Mouse (Mus musculus) cerebellum, adult 11 months (tissue): Measurements from ENCODE around the gene Pcyt1a.

Source experiments
- DNase-seq: peaks from one replicate; pipeline ENCODE4 v3.0.0; 2022

The Pcyt1a gene

DNA sequence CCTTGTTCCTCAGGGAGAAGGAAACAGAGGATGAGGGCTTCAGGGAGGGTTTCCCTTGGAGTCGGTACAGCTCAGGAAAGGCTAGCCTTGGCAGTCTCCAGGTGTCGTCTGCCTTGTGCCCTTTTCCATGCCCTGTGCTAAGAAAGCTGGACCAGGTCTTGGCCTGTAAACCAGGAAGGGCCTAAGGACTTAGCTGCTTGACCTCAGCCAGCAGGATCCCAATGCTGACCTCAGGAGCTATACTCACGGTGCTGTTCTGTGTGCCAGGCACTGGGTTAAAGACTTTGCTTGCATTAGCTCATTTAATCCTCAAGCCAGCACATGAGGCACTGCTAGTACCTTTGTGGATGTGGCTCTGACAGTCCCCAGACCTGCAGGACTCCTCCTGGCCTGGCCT is 80.6 kb downstream of the Pcyt1a start:
- no peak for DNase-seq

DNA sequence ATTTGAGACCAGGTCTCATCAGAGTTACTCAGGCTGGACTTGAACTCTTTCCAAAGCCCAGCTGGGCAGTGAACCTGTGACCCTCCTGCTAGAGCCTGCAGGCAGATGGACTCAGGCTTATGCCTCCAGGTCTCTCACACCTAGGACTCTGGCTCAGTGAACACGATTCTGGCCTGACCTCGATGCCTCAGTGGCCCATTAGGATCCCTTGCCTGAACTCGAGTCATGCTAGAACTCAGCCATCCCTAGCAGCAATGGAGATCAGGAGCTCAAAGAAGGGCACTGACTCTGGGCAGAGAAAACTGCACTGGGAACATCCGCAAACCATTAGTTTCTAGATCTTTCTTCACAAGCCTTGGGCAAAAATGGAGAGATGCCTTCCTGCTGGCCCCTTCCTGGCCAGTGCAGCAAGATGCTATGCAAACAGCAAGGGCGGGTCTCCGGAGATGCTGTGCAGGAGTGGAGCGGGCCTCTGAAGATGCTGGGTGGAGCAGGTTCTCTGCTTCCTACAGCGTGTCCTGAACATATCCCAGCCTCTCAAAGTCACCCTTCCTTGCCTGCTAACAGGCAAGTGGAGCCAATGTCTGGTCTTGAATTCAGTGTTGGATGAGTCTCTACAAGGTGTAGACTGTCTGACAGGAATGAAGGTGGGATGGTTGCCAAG is 81.2 kb downstream of the Pcyt1a start:
- no peak for DNase-seq

- DNase-seq = no peak
Observed at GRCm38 (mm10) chr16:32512921-32513320, 82.2 kb downstream of the Pcyt1a start.

DNA sequence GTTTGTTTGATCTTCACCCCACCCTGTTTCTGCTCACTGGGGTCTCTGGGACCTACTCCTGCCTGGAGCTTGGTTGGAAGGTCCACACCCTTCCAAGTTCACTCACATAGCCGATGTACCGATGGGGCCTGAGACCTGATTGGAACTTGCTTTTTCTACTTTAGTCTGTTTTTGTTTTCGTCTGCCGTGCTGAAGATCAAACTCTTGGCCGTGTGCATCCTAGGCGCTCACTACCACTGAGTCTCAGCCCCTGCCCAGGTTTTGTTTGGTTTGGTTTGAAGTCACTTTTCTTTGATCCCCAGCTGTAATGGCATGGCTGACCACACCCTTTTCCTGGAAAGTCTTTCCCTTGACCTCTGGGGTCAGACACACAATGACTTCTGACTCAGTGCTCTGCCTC is 82.7 kb downstream of the Pcyt1a start:
- no peak for DNase-seq

- DNase-seq = no peak
Observed at GRCm38 (mm10) chr16:32513948-32514347, 83.2 kb downstream of the Pcyt1a start.

GRCm38 (mm10) chr16:32516006-32516962 is 85.6 kb downstream of the Pcyt1a start:
- DNase-seq = no peak

GRCm38 (mm10) chr16:32517785-32518481 is 87.2 kb downstream of the Pcyt1a start:
- no peak for DNase-seq

- DNase-seq = no peak
Observed at GRCm38 (mm10) chr16:32519656-32520371, 89.1 kb downstream of the Pcyt1a start.

DNA sequence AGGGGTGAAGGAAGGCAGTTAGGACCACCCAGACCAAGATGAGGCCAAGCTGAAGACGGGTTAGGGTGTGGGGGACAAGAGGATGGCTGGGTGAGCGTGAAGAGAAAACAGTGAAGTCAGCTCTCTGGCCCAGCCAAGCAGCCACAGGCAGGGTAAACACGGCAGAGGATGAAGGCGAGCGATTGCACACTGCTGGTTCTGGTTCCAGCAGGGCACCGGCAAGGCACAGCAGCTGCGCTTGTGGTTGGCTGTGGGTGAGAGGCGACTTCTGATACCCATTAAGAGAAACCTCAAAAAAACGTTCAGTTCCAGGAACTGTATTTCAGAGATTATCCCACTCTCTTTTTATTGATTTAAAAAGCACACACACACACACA is 89.6 kb downstream of the Pcyt1a start:
- DNase-seq = no peak

DNA sequence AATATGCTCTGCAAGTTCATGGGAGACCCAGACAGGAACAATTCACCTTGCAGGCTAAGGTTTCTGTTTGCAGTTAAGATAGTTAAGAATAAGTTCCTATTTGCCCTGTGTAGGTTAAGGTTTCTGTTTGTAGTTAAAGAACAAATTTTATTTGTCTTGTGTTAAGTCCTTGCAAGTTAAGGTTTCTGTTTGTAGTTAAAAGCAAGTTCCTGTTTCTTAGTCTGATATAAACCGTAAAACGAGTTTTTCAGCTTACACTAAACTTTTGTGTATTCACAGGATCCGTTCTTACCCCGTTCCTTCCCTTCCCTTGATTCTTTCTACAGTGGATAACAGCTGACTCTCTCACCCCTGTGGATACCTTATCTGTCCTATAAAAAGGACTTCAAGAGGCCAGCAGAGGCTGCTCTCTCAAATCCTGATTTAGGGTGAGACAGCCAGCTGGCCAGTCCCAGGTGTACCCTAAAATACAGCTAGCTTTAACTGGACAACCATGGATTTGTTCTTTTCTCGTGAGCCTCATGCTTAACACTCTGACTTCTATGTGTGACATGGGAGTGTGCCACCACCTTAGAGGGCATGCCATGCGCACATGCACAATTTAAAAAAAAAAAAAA is 92.0 kb downstream of the Pcyt1a start:
- no peak for DNase-seq

DNA sequence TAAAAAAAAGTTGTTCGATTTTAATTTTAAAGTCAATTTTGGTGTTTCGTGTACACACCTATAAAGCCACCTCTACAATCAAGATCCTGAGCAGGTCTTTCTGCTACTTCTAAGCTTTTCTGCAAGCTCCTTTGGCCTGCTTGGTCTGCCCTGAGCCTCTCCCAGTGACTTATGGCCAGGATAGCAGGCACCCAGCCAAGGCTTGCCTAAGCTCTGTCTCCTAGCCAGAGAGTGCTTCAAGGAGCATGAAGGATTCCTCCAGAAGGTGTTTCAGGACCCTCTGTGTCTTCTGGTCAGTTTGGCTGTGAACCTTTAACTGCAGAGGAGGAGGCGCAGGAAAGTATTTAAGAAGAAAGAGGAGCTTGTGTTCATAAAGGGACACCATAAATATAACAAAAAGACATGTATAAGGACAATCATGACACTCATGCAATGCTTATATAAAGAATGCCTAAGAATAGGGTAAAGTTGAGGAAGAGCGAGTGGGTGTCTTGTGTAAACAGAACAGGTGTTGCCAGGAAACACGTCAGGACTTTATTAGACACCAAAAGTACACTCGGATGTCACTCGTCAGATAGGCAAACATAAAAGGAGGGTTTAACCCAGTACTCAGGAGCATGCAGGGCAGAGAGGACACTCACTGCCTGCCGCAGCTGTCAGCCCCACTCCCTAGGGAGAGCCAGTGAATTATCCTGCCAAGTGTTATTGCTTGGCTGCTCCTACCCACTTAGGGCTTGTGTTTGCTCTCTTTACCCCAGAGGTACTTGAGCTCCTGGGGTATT is 92.9 kb downstream of the Pcyt1a start:
- no peak for DNase-seq

DNA sequence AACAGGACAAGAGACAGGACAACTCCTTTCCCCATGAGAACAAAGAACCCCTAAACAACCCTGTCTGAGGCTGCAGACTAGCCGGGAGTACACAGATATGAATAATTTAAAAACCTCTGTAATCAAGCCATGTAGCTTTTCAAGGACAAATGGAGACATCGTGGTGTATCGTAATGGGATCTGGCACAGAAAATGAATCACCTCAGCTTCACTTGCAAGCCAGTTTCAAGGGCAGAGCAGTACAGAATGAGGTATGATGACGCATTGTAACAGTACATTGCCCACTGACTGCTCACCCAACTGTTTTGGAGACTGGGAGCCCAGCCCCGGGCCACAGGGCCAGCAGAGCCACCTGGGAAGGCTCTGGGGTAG is 93.5 kb downstream of the Pcyt1a start:
- no peak for DNase-seq
